Mouse (Mus musculus) ovary, postnatal 14 days (tissue): Measurements from ENCODE around the gene Acap2.

ENCODE experiments used
- DNase-seq: peaks from one replicate; pipeline ENCODE4 v3.0.0; 2022; ENCODE audit warnings: low spot score

The Acap2 gene

GRCm38 (mm10) chr16:31205187-31205586 lies 4.1 kb upstream of the Acap2 start:
- no peak for DNase-seq

DNA sequence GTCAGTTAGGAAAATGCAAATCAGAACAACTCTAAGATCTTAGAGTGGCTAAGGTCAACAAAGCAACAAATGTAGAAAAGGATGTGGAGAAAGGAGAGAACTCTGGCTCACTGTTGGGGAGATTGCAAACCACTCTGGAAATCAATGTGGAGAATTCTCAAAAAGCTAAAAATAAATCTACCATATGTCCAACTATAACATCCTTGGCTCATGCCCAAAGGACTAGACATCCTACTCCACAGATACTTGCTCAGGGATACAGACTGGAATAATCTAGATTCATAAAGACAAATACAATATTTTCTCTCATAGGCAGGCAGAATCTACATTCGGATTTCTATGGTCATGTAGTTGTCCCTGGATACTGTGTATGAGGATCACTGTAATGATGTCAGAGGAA lies 3.2 kb upstream of the Acap2 start:
- no peak for DNase-seq

GRCm38 (mm10) chr16:31201704-31202103 lies 659 bp upstream of the Acap2 start:
- no peak for DNase-seq

GRCm38 (mm10) chr16:31199926-31200789 lies 887 bp downstream of the Acap2 start:
- peak; percentile 43 for DNase-seq

DNA sequence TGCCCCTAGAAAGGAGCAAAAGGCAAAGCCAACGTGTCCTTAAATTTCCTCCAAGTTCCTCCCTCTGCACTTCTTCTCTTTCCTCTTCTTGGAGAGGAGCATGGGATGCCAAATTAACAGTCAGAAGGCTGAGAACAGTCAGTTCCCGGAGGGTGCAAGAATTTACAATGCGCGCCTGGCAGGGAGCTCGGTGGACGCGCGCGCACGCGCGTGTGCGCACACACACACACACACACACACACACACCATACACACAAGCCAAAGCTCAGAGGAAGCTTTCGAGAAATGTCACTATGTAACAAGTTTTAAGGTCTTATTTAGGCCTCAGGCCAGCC lies 1.5 kb downstream of the Acap2 start:
- peak; percentile 16 for DNase-seq

DNA sequence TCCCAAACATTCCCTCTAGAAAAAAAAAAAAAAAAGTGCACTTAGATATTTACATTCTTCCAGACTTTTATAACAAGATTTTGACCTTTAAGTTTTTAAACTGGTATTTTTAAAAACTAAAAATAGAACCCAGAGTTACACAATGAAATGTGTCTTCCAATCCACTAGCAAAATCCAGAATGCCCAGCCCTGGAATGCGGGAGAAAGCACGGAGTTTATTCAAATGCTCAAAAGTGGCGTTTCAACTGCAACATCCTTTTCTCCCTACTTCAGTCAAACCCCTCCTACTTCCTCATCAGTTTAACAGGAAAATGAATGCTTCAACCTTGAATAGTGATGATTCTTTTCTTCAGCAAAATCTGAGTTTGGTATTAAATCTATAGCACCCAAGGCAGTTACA lies 4.1 kb downstream of the Acap2 start:
- no peak for DNase-seq

- no peak for DNase-seq
Measured at GRCm38 (mm10) chr16:31192526-31192925, 8.5 kb downstream of the Acap2 start.

- no peak for DNase-seq
Measured at GRCm38 (mm10) chr16:31191818-31192217, 9.2 kb downstream of the Acap2 start.

GRCm38 (mm10) chr16:31190426-31190825 lies 10.6 kb downstream of the Acap2 start:
- DNase-seq: no peak

- no peak for DNase-seq
Measured at GRCm38 (mm10) chr16:31189291-31189690, 11.8 kb downstream of the Acap2 start.

DNA sequence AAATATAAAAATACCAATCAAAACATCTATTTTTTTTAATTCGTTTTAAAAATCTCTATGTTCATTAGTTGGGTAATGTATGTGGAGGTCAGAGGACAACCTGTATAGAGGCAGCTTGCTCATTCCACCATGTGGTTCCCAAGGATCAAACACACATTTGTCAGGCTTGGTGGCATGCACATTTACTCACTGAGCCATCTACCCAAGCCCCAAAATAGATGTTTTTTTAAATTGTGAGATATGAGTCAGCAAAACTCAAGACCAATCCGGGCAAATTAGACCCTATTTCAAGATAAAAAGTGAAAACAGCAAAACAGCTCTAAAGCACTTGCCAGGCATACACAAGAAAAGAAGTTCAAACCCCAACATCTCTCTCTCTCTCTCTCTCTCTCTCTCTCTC lies 12.2 kb downstream of the Acap2 start:
- no peak for DNase-seq

GRCm38 (mm10) chr16:31188270-31188669 lies 12.8 kb downstream of the Acap2 start:
- no peak for DNase-seq

GRCm38 (mm10) chr16:31187192-31187591 lies 13.9 kb downstream of the Acap2 start:
- DNase-seq: no peak

GRCm38 (mm10) chr16:31185757-31186156 lies 15.3 kb downstream of the Acap2 start:
- DNase-seq: no peak

GRCm38 (mm10) chr16:31184727-31185126 lies 16.3 kb downstream of the Acap2 start:
- DNase-seq: no peak

DNA sequence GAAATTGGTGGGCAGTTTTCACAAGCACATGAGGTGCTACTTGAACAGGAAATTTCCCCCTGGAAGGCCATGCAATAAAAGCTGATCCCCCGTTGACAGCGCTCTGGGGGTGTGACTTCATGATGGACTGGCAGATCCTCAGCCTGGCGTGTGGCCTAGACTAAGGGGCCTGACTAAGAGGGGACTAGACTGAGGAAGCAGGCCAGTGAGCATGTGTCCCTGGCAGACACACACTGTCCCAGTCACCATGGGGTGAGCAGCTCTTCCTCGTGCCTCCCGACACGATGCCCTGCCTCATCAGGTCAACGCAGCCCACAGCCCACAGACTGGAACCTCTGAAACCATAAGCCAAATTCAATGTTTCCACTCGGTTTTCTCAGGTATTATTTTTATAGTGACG lies 18.5 kb downstream of the Acap2 start:
- no peak for DNase-seq

DNA sequence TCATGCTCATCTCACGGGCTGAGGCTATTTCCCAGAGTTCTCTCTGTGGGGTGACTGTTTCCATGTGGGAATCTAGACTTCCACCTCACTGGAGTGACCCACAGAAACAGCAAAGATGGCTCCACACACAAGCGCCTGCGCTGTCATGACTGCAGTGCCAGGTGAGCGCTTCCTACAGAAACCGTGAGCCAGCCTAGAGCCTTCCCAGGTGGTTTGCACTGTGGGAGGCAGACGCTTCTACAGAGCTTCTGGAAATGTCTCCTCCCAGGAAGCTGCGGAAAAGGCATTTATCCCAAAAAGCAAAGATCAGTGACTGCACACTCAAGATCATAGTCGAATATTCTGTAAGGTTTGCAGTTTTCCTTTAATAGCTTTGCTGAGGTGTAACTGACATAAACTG lies 20.2 kb downstream of the Acap2 start:
- no peak for DNase-seq

DNA sequence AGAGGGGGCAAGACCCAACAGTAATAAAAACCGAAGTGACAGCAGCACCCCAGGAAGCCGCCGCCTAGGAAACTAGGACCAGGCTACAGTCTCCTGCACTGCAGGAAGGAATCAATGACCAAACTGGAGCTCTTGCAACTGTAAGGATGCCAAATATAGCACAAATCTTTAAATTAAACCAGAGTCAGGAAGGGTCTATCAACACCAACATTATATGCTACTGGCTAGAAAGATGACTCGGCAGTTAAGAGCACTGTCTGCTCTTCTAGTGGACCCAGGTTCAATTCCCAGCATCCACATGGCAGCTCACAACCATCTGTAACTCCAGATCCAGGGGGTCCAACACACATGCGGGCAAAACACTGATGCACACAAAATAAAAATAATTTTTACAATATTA lies 21.7 kb downstream of the Acap2 start:
- no peak for DNase-seq

DNA sequence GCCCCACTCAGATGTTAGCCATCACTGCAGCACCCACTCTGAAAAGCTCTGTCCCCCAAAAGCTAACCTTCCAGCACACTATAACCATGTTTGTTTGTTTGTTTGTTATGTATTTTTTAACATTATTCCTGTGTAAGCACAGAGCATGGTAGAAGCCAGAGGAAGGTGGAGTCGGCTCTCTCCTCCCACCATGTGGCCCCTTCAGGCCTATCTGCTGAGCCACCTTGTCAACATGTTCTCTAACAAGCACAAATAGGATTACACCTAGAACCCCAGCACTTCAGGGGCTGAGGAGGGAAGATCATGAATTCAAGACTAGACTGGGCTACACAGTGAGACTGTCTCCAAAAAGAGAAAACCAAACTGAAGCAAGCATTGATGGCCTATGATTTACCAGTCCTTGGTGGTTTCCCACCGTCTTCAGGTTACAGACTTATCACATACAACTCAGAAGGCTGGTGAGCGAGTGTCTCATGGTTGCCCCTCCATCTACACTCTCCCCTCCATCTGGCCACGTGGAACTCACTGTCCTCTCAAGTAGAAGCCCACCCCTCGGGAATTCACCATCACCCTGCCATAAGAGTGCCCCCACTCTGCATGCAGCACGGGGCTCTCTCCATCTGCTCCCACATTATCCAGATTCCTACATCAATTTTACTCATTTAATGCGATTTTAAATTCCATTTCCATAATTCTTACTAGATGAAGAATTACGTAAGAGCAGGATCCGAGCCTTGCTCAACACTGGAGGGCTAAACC lies 26.0 kb downstream of the Acap2 start:
- no peak for DNase-seq

DNA sequence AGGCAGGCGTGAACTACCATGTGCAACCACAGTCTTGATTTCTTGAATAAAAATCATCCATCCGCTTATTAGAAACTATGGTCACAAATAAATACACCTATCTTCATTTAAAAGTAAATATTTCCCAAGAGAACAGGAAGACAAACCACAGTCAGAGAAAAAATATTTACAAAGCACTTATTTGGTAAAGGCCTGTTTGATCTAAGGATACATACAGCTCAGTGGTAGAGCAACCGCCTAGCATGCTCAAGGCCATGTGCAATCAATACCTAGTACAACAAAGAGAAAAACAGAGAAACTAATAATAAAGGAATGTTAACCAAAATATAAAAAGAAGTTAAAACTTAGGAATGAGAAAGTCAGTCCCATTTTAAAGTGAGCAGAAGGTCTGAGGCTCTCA lies 28.8 kb downstream of the Acap2 start:
- DNase-seq: no peak

DNA sequence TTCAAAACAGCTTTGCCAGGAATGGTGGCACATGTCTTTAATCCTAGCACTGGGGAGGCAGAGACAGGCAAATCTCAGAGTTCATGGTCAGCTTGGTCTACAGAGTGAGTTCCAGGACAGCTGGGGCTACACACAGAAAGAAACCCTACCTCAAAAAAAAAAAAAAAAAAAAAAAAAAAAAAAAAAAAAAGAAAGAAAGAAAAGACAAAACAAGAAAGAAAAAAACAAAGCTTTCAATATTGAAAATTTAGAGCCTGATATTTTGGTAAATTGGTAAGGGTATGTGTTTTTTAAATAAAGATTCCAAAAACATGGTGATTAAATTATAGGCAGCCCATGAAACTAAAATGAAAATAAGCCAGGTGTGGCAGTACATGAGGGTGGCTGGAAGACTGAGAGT lies 29.6 kb downstream of the Acap2 start:
- DNase-seq: no peak

DNA sequence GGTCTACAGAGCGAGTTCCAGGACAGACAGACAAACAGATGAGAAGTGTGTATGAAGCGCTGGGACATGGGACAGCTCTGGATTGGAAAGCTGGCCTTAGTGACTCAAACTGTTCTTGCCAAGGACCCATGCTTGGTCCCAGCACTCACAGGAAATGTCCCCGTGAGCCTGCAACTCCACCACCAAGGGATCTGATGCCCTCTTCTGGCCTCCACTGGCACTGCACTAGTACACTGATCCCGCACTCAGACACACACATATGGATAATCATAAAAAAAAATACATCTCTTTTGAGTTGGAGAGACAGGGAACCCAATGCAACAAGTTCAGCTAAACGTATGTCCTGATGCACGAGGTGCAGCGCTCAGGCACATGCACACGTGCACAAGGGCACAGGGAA lies 30.7 kb downstream of the Acap2 start:
- no peak for DNase-seq

- DNase-seq: no peak
Measured at GRCm38 (mm10) chr16:31169596-31169995, 31.4 kb downstream of the Acap2 start.

GRCm38 (mm10) chr16:31167934-31168333 lies 33.1 kb downstream of the Acap2 start:
- DNase-seq: no peak
